Mouse (Mus musculus) cerebellum, adult 2 months (tissue): ENCODE results near the gene Acbd6.

Source experiments
- CTCF ChIP-seq: fragments of 200-500 bp; IDR thresholded peaks from 2 replicates; pipeline ENCODE4 v1.5.1; 2011; ENCODE audit warnings: low read depth, mild to moderate bottlenecking, control low read depth, low read length, moderate library complexity, borderline replicate concordance; ENCODE audit not compliant: insufficient read depth
- POLR2A ChIP-seq: fragments of 200-500 bp; IDR thresholded peaks from 2 replicates; pipeline ENCODE4 v1.6.1; 2011; ENCODE audit warnings: low read length, control low read depth, borderline replicate concordance; ENCODE audit not compliant: insufficient read depth

- peak; percentile 24; the same call in 1 of the 2 replicates for TF ChIP-seq CTCF
- no peak for TF ChIP-seq POLR2A
Measured at GRCm38 (mm10) chr1:155576432-155576831, 18.5 kb downstream of the Acbd6 start.
